Mouse (Mus musculus): ENCODE measurements around the gene Gm19965.

The Gm19965 gene

DNA sequence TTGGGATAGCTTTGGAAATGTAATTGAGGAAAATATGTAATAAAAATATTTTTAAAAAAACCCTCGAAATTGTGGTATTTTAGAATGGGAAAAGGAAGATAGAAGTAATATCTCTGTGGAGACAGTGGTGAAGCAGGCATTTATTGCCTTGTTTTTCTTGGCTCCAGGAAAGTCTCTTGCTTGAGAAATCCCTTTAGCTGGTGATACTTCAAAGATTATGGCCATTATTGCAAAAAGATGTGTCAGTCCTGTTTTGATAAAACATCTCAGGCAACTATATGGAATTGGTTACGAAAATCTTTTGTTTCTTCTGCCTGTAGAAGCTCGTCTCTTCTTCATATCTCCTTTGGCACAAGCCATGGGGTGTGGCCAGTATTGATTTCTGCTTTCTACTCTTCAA lies at the start of gene Gm19965:
Gene Gm19965, plus strand, starts transcription at position 301 of the 400 bp plus-strand sequence.
- DNase-seq (ENCODE audit: low read depth, low spot score), result no peak

DNA sequence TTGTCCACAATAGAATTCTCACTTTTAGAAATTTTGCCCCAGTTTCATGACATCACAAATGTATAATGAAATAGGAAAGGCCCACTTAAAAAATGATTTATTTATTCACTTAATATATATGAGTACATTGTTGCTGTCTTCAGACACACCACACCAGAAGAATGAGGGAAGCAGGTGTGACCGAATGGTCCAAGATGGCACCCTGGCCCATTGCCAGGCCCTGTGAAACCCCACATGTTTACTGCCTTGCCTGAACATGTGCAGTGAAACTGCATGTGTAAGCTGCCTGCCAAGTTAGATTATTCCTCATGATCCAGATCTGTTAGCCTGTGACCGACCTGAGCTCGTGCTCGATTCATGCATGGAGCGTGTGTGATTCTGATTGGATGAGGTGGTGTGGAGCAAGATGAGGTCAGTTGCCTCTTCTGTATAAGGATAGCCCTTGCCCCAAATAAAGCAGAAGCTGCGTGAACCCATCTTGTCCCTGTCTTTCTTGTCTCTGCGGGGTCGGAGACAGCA lies 20.3 kb upstream of the Gm19965 start:
- DNase-seq (ENCODE audit: low read depth, low spot score), result no peak

Data from WW6 (cell line).